Mouse (Mus musculus) lung, adult 2 months (tissue): ENCODE results near the gene Bcas3.

Source experiments
- CTCF ChIP-seq: fragments of 200-500 bp; IDR thresholded peaks from 2 replicates; pipeline ENCODE4 v1.5.1; 2011; ENCODE audit warnings: mild to moderate bottlenecking, low read length, control low read depth; ENCODE audit not compliant: insufficient read depth
- POLR2A ChIP-seq: fragments of 200-500 bp; IDR thresholded peaks from 2 replicates; pipeline ENCODE4 v1.6.1; 2011; ENCODE audit warnings: low read depth, mild to moderate bottlenecking, control low read depth, low read length, borderline replicate concordance; ENCODE audit errors: extremely low read depth

GRCm38 (mm10) chr11:85638696-85639495, 285.9 kb downstream of the Bcas3 start:
- TF ChIP-seq POLR2A = no peak
- TF ChIP-seq CTCF = no peak
